8 mouse cellular contexts compared by ENCODE assay signal in genomic region chr13:3609780-3610117, GRCm38 (mm10). TPM values are rescaled to one million over a fixed set of nuclear protein-coding genes. Genes with fewer than 3 reads are reported as not detected.
DNase-seq lines count a peak whose midpoint lies in the region; ATAC-seq and TF ChIP-seq lines count a peak whose summit lies in the region.

No protein-coding gene starts in this region.

- H3K9ac ChIP-seq in embryonic facial prominence, embryonic 14.5 days (ENCODE audit: low read depth, low read length) = peak overlapping the region; percentile 86
- H3K9ac ChIP-seq in neural tube, embryonic 13.5 days = peak overlapping the region; percentile 90

- H3K9me3 ChIP-seq in embryonic facial prominence, embryonic 14.5 days (ENCODE audit: control insufficient read depth, low read length) = 0 out of 2 replicates have a peak, but pooled peaks cover 4% of the 10 kb centered on the region
- no peaks in the 10 kb centered on the region for H3K9me3 ChIP-seq in limb, embryonic 10.5 days (replicated peaks)
- no peaks in the 10 kb centered on the region for H3K9me3 ChIP-seq in neural tube, embryonic 13.5 days

- WGBS in embryonic facial prominence, embryonic 14.5 days = 19% methylated on average over 8 of the region's 8 CpGs
- 26% methylated on average over 8 of the region's 8 CpGs for WGBS in limb, embryonic 10.5 days
- WGBS in neural tube, embryonic 13.5 days = 27% methylated on average over 8 of the region's 8 CpGs

- no peak for TF ChIP-seq CTCF in left cerebral cortex, adult 2 months (IDR thresholded peaks at IDR 0.05)

- no peaks in the 10 kb centered on the region for H3K4me1 ChIP-seq in embryonic facial prominence, embryonic 14.5 days (ENCODE audit: control insufficient read depth, insufficient read depth, low read length)
- H3K4me1 ChIP-seq in limb, embryonic 10.5 days = peaks cover 3% of the 10 kb centered on the region; the same call in 1 of the 2 replicates
- peaks cover 12% of the 10 kb centered on the region for H3K4me1 ChIP-seq in neural tube, embryonic 13.5 days (replicated peaks)

- intact Hi-C loops in left cerebral cortex, adult 2 months (cut with DNase I) = loop anchor here (2.0 kb wide), 1 partner anchor 71 kb away; the partner anchor contains the start of gene Gdi2
- intact Hi-C loops in gastrocnemius, postnatal 36 days (cut with DNase I) = loop anchor here (2.0 kb wide), 2 partner anchors 23 to 71 kb away; partner anchors contain the start of gene Gdi2

- 0 out of 2 replicates have a peak, but pooled peaks cover 4% of the 10 kb centered on the region for H3K36me3 ChIP-seq in embryonic facial prominence, embryonic 14.5 days (ENCODE audit: control insufficient read depth, insufficient read depth, low read length)
- peaks cover 3% of the 10 kb centered on the region for H3K36me3 ChIP-seq in limb, embryonic 10.5 days
- no peaks in the 10 kb centered on the region for H3K36me3 ChIP-seq in neural tube, embryonic 13.5 days

- H3K27ac ChIP-seq in left cerebral cortex, adult 2 months = no peak overlapping the region; the same call in 1 of the 2 replicates
- H3K27ac ChIP-seq in embryonic facial prominence, embryonic 14.5 days (replicated peaks; ENCODE audit: low read depth, low read length) = peak overlapping the region; percentile 88; the same call in 1 of the 2 replicates
- H3K27ac ChIP-seq in limb, embryonic 10.5 days = peak overlapping the region; percentile 95
- no peak overlapping the region for H3K27ac ChIP-seq in neural tube, embryonic 13.5 days (replicated peaks)

- DNase-seq in left cerebral cortex, adult 2 months (ENCODE audit: extremely low spot score in 1 of 2, low spot score in 2 of 2) = no peak
- DNase-seq in left cerebral cortex, adult 8-10 months (ENCODE audit: low spot score in 2 of 2) = no peak
- DNase-seq in embryonic facial prominence, embryonic 14.5 days (ENCODE audit: low spot score) = no peak
- DNase-seq in limb, embryonic 10.5 days (ENCODE audit: low spot score) = no peak
- DNase-seq in c-Kit-positive CD71-positive TER-119-positive erythroid progenitor cells, embryonic 14.5 days (ENCODE audit: low spot score) = no peak
- no peak for DNase-seq in gastrocnemius, postnatal 36 days
- no peak for DNase-seq in urinary bladder, postnatal 25 days (ENCODE audit: low spot score)

- no peak for ATAC-seq in embryonic facial prominence, embryonic 14.5 days (ENCODE audit: low read depth)
- ATAC-seq in neural tube, embryonic 13.5 days (ENCODE audit: low read depth) = no peak

- H3K4me2 ChIP-seq in embryonic facial prominence, embryonic 14.5 days (ENCODE audit: low read depth, low read length) = peak overlapping the region; percentile 59
- H3K4me2 ChIP-seq in neural tube, embryonic 13.5 days = peak overlapping the region; percentile 87

- H3K4me3 ChIP-seq in left cerebral cortex, adult 2 months = peak overlapping the region; percentile 74
- peak overlapping the region; percentile 83 for H3K4me3 ChIP-seq in embryonic facial prominence, embryonic 14.5 days (ENCODE audit: low read depth, low read length)
- H3K4me3 ChIP-seq in limb, embryonic 10.5 days = peak overlapping the region; percentile 91
- peak overlapping the region; percentile 99 for H3K4me3 ChIP-seq in neural tube, embryonic 13.5 days

- no peaks in the 10 kb centered on the region for H3K27me3 ChIP-seq in embryonic facial prominence, embryonic 14.5 days (replicated peaks; ENCODE audit: control insufficient read depth, insufficient read depth, low read length)
- no peaks in the 10 kb centered on the region for H3K27me3 ChIP-seq in limb, embryonic 10.5 days (ENCODE audit: low read depth, poor library complexity, severe bottlenecking)
- H3K27me3 ChIP-seq in neural tube, embryonic 13.5 days = peaks cover 15% of the 10 kb centered on the region

RNA-seq across cellular contexts. Expression of gene Fam208b, which starts 1.2 kb away (rescaled TPM):
- total RNA-seq in left cerebral cortex, adult 2 months (2021) = 10 to 100 TPM; 28.5 to 28.7 TPM
- total RNA-seq in left cerebral cortex, adult 8-10 months (2022) = 10 to 100 TPM; 24.8 to 28.9 (median 25.6) TPM
- polyA plus RNA-seq in embryonic facial prominence, embryonic 14.5 days (2014; fragmentation: Nextera tagmentation; extraction: Ambion mirVana) = 17.1 and 18.1 TPM in 2 replicates
- polyA plus RNA-seq in limb, embryonic 10.5 days (2016; fragmentation: Nextera tagmentation; extraction: Ambion mirVana) = 23.7 and 25.8 TPM in 2 replicates
- 15.3 and 17.3 TPM in 2 replicates for polyA plus RNA-seq in neural tube, embryonic 13.5 days (2015; fragmentation: Nextera tagmentation; extraction: Ambion mirVana)
- total RNA-seq in gastrocnemius, postnatal 36 days (2021) = 1 to 10 TPM; 5.5 to 7.4 TPM

RNA-seq across cellular contexts. Expression of gene Asb13, which starts 24.1 kb away (rescaled TPM):
- total RNA-seq in left cerebral cortex, adult 2 months (2021) = 10 to 100 TPM; 44.3 to 54.3 TPM
- 10 to 100 TPM; 41.9 to 50.4 (median 47.5) TPM for total RNA-seq in left cerebral cortex, adult 8-10 months (2022)
- 4.9 and 7.2 TPM in 2 replicates for polyA plus RNA-seq in embryonic facial prominence, embryonic 14.5 days (2014; fragmentation: Nextera tagmentation; extraction: Ambion mirVana)
- 14.9 and 16.1 TPM in 2 replicates for polyA plus RNA-seq in limb, embryonic 10.5 days (2016; fragmentation: Nextera tagmentation; extraction: Ambion mirVana)
- polyA plus RNA-seq in neural tube, embryonic 13.5 days (2015; fragmentation: Nextera tagmentation; extraction: Ambion mirVana) = 12.2 and 14.9 TPM in 2 replicates
- total RNA-seq in gastrocnemius, postnatal 36 days (2021) = 10 to 100 TPM; 11.1 to 14.2 TPM

Comparison
In these comparisons a context has a peak if more than half of its experiments do, and no peak if none do; other contexts are left out.
1. H3K27ac ChIP-seq: peak in embryonic facial prominence, embryonic 14.5 days (single experiment) and limb, embryonic 10.5 days (single experiment); none in left cerebral cortex, adult 2 months (single experiment) and neural tube, embryonic 13.5 days (single experiment).
2. Peak in every context shown above with its lines, with median percentiles within 50 percentile points of each other: H3K4me3 ChIP-seq.